Mouse (Mus musculus): ENCODE results near the gene Lsm4.
A peak's percentile ranks its signal among the peaks of the same experiment; 100 is the strongest.

The Lsm4 gene

GRCm38 (mm10) chr8:70680039-70680438, 7.0 kb downstream of the Lsm4 start:
- no peak for DNase-seq

- no peak for DNase-seq
Measured at GRCm38 (mm10) chr8:70681410-70681809, 8.4 kb downstream of the Lsm4 start.

GRCm38 (mm10) chr8:70682193-70682592, 9.1 kb downstream of the Lsm4 start:
- DNase-seq, result peak; percentile 34

- DNase-seq, result no peak
Measured at GRCm38 (mm10) chr8:70682692-70683091, 9.6 kb downstream of the Lsm4 start.

GRCm38 (mm10) chr8:70684291-70684690, 11.2 kb downstream of the Lsm4 start:
- no peak for DNase-seq

- DNase-seq, result no peak
Measured at GRCm38 (mm10) chr8:70687576-70687975, 14.5 kb downstream of the Lsm4 start.

GRCm38 (mm10) chr8:70688136-70688535, 15.1 kb downstream of the Lsm4 start:
- DNase-seq, result no peak

GRCm38 (mm10) chr8:70689892-70690390, 16.9 kb downstream of the Lsm4 start:
- no peak for DNase-seq

GRCm38 (mm10) chr8:70691230-70691629, 18.2 kb downstream of the Lsm4 start:
- no peak for DNase-seq

GRCm38 (mm10) chr8:70691727-70692231, 18.7 kb downstream of the Lsm4 start:
- peak; percentile 48 for DNase-seq

- DNase-seq, result no peak
Measured at GRCm38 (mm10) chr8:70693636-70694035, 20.6 kb downstream of the Lsm4 start.

- DNase-seq, result peak; percentile 72
Measured at GRCm38 (mm10) chr8:70695318-70696018, 22.4 kb downstream of the Lsm4 start.

- DNase-seq, result peak; percentile 95
Measured at GRCm38 (mm10) chr8:70696019-70696885, 23.2 kb downstream of the Lsm4 start.

GRCm38 (mm10) chr8:70696946-70697345, 23.9 kb downstream of the Lsm4 start:
- no peak for DNase-seq

GRCm38 (mm10) chr8:70697366-70698250, 24.6 kb downstream of the Lsm4 start:
- DNase-seq, result no peak

- peak; percentile 99 for DNase-seq
Measured at GRCm38 (mm10) chr8:70698310-70699109, 25.5 kb downstream of the Lsm4 start, which contains the start of gene Jund. Jund (plus strand) TSS chr8:70698949.

- peak; percentile 75 for DNase-seq
Measured at GRCm38 (mm10) chr8:70699116-70699833, 26.2 kb downstream of the Lsm4 start.

GRCm38 (mm10) chr8:70699834-70700554, 26.9 kb downstream of the Lsm4 start:
- DNase-seq, result peak; percentile 84

GRCm38 (mm10) chr8:70700555-70700922, 27.5 kb downstream of the Lsm4 start:
- DNase-seq, result peak; percentile 96
